Mouse (Mus musculus) left cerebral cortex, adult 2 months (tissue): ENCODE measurements around the gene Tifa. TPM values are rescaled to one million over a fixed set of nuclear protein-coding genes. Genes with fewer than 3 reads are reported as not detected.
A peak's percentile ranks its signal among the peaks of the same experiment; 100 is the strongest.

Source experiments
- DNase-seq, 2 experiments: peaks; one replicate each; pipeline ENCODE4 v3.0.0; 2021 to 2022; ENCODE audit warnings: low spot score in 2 of 2, mixed read lengths in 1 of 2; ENCODE audit errors: extremely low spot score in 1 of 2
- H3K27ac ChIP-seq: fragments of 200-600 bp; 2 replicates; pipeline ENCODE4 v1.8.1; 2022
- H3K4me3 ChIP-seq: fragments of 200-600 bp; 2 replicates; pipeline ENCODE4 v1.8.1; 2022
- CTCF ChIP-seq: fragments of 200-600 bp; IDR thresholded peaks from 2 replicates; pipeline ENCODE4 v1.8.1; 2022; ENCODE audit warnings: antibody characterized with exemption, mild to moderate bottlenecking, moderate library complexity
- intact Hi-C: fragments of 180-260 bp; cut with DNase I; formaldehyde crosslinking; loops from one replicate; pipeline ENCODE4 v1.15.1; 2025
- total RNA-seq, 2 experiments: library from RNA; stranded (reverse); gene quantifications; 2 replicates each; pipeline ENCODE4 v1.2.3; 2021

Gene Tifa
- total RNA-seq, 2 experiments from 2014 or later: 5.8 to 6.4 TPM

DNA sequence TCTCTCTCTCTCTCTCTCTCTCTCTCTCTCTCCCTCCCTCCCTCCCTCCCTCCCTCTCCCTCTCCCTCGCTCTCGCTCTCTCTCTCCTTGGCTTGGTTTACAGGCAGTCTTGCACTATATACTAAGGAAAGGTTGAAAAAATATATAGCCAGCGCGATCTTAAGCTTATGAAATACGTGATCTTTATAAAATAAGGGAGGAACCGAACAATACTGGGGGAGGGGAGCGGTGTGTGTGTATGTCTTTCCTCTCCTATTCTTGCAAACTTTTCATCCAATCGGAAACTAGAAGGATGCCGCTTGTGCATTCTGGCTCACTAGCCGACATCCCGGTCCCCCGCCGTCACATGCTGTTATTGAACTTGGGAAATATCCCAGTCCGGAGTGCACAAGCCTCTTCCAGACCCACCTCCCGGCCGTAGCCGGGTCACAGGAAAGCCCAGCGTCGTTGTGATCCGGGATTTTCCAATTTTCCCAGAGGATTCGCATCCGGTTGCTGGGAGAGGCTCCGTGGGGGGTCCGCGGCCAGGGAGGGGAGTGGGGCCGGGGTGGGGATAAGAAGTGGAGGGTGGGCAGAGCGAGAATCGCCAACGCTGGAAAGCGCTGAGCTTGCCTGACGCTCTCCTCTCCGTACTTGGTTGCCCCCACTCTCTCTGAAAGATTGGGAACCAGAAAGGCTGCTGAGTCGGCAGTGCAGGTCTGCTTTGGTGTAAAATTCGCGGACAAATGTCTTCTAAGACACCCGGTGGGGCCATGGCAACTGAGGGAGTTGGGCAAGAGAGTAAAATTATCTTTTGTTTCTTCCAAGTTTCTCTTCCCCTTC lies 840 bp downstream of the Tifa start:
- no peak for TF ChIP-seq CTCF
- Histone ChIP-seq H3K27ac (peak overlapping the region; percentile 45), H3K4me3 (peak overlapping the region; percentile 70)
- intact Hi-C loops: loop anchor here (2.0 kb wide), 1 partner anchor 46 kb away; the partner anchor contains the start of gene Ap1ar
- DNase-seq: no peak

GRCm38 (mm10) chr3:127791056-127791483 lies 1.5 kb downstream of the Tifa start:
- DNase-seq: no peak
- no peak for TF ChIP-seq CTCF
- H3K27ac ChIP-seq: peak overlapping the region; percentile 37; the same call in 1 of the 2 replicates
- H3K4me3 ChIP-seq: peak overlapping the region; percentile 70
- intact Hi-C loops: loop anchor here (2.0 kb wide), 1 partner anchor 46 kb away; the partner anchor contains the start of gene Ap1ar

DNA sequence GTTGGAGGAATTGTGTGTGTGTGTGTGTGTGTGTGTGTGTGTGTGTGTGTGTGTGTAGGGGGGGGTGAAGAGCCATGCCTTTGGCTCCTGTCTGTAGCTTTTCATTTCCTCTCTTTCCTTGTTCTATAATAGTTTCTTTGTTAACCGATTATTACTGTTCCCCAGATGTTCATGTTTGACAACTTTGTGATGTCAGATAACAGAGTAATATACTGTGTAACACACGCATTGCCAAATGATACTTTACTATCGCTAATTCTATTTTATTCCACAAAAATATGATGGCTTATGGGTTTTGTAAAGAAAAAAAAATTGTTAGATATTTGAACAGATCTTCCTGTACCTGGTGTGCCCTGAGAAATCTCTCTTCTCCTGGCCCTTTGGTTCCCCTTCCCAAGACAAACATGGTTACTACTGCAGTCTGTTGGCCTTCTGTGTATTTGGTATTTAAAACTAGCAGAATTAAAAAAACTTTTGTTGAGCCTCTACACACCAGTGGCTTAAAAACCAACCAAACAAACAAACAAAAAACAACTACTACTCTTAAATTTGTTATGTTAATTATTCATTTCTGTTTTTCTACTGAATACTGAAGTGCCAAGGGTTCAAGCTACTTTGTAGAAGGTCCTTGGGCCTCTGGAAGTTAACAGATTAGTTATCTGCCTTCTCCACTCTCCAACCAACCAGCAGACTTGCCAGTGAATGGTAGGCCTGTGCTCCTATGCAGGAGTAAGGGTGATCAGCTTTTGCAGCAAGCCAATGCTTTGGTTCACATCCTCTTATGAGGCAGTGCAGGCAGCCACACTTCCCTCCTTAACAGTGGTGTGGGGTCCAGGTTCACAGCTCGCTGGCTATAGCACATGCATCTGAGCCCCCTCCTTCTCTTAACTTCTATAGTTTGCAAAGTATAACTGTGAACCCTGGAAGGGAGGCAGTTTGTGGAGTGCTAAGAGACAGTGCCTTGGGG lies 2.3 kb downstream of the Tifa start:
- Histone ChIP-seq H3K4me3 (no peak overlapping the region), H3K27ac (no peak overlapping the region)
- TF ChIP-seq CTCF: no peak
- DNase-seq: no peak
- intact Hi-C loops: loop anchor here (2.0 kb wide), 1 partner anchor 45 kb away; the partner anchor contains the start of gene Ap1ar

DNA sequence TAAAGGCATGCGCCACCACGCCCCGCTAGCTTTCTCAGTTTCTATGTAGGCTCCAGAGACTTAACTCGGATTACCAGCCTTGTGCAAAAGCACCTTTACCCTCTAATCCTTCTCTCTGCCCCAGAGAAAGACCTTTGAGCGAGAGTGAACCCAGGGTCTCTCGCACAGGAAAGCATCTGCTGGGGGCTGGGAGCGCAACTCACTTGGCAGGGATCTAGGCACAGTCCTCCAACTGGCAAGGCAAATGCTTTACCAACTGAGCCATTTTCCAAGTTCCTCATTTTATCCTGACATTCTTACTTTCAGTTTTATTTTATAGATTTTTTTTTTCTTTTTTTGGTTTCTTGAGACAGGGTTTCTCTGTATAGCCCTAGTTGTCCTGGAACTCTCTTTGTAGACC lies 3.4 kb downstream of the Tifa start:
- no peak for TF ChIP-seq CTCF
- no peak overlapping the region for H3K27ac ChIP-seq
- DNase-seq: no peak
- intact Hi-C loops: no loop called here
- H3K4me3 ChIP-seq: no peak overlapping the region

DNA sequence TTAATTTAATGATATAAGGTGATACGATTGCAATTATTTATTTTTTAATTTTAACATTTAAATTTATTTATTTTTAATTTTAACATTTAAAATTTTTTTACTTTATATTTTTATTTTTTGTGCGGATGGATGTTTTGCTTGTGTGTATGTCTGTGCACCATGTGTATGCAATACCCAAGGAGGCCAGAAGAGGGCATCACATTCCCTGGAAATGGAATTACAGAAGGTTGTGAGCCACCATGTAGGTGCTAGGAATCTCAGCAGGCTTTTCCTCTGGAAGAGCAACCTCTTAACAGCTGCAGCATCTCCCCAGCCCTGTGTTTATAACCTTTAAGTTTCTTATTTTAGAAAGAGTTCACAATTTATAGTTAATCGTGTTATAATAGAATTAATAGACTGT lies 6.2 kb downstream of the Tifa start:
- no peak overlapping the region for H3K4me3 ChIP-seq
- H3K27ac ChIP-seq: no peak overlapping the region
- TF ChIP-seq CTCF: peak; percentile 35
- intact Hi-C loops: no loop called here
- DNase-seq: no peak

DNA sequence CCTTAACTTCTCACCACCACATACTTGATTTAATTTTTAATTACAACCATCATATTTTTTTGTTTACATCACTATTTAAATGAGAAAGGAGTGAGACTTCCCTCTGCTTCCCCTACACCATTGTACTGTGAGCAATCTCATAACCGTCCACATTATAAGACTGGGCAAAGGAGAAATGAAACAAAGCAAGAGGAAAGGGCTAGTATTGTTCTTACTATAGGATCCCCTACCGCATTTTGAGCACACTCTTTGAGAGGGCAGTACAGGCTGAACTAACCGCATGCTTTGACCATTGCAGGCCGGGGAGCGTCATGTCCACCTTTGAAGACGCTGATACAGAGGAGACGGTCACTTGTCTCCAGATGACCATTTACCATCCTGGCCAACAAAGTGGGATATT lies 6.7 kb downstream of the Tifa start:
- Histone ChIP-seq H3K27ac (no peak overlapping the region), H3K4me3 (no peak overlapping the region)
- DNase-seq: no peak
- intact Hi-C loops: no loop called here
- TF ChIP-seq CTCF: no peak

DNA sequence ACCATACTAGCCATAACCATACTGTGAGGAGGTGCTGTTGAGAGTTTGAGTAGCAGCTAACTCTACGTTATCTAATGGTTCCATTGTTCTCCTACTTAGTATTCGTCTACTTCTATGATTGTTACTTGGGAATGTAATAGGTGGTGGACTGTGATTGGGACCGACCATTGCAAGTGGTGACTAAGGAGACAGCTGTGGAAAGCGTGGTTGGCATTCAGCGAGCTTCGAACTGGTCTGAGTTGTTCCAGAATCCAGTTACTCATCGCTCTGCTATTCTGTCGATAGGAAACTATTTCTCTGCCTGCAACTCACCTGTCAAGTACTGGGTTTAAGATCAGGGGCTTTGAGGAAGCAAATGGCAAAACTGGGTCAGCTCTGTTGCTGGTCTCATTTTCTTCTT lies 11.6 kb downstream of the Tifa start:
- intact Hi-C loops: no loop called here
- DNase-seq: no peak
- H3K4me3 ChIP-seq: no peak overlapping the region
- no peak overlapping the region for H3K27ac ChIP-seq
- TF ChIP-seq CTCF: no peak

- Histone ChIP-seq H3K4me3 (peak overlapping the region; percentile 24), H3K27ac (peak overlapping the region; percentile 70)
- intact Hi-C loops: no loop called here
- DNase-seq: no peak
- no peak for TF ChIP-seq CTCF
Observed at GRCm38 (mm10) chr3:127802814-127803213, 13.2 kb downstream of the Tifa start.

DNA sequence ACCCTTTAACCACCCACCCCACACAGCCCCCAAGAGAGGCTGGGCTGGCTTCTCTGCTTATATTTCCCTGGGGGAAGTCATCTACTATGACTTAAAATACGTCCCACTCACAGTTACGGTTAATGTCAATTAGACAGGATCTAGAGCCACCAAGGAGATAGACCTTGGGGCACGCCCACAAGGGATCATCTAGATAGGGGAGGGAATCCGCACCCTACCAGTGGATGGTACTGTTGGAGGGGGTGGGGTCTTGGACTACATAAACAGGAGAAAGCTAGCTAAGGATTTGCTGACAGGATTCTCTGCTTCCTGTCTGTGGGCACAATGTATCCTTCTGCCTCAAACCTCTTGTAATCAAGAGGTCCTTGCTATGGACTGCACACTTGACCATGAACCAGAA lies 14.8 kb downstream of the Tifa start:
- DNase-seq: no peak
- intact Hi-C loops: no loop called here
- Histone ChIP-seq H3K27ac (no peak overlapping the region), H3K4me3 (no peak overlapping the region)
- TF ChIP-seq CTCF: no peak

DNA sequence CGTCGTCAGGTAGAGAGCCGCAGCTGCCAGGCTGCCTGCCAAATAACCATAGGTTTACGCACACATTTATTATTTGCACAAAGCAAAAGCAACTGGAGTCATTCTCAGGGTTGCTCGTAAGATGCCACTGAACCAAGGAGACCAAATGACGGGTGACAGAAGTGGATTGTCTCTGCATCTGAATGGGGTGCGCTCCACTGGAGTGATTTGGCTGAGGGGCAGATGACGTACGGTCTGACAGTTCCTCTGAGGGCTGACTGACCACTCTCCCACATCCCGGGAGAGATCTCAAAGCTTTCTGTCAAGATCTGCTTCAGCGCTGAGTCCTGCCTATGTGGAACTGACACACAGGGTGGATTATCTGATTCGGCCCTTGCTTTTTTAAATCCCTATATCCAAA lies 15.5 kb downstream of the Tifa start:
- TF ChIP-seq CTCF: no peak
- intact Hi-C loops: no loop called here
- H3K27ac ChIP-seq: no peak overlapping the region
- H3K4me3 ChIP-seq: no peak overlapping the region
- no peak for DNase-seq

GRCm38 (mm10) chr3:127805991-127806390 lies 16.4 kb downstream of the Tifa start:
- TF ChIP-seq CTCF: no peak
- H3K27ac ChIP-seq: no peak overlapping the region
- intact Hi-C loops: no loop called here
- no peak overlapping the region for H3K4me3 ChIP-seq
- DNase-seq: no peak

DNA sequence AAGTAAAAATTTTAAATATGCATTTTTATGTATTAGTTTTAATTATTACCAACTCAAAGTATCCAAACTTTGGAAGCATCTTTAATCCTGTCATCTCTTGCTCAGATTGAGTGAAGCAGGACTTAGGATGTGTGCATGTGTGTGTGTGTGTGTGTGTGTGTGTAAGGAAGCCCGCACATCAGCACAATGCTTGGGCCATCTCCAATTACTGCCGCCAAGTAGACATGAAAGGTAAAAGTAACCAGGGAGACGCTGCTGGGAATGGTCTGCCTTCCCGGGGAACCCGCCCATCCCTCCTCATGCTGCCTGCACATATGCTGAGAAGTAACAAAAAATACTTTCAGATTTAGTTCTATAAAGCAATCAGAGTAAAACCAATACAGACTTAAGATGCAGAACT lies 18.2 kb downstream of the Tifa start:
- no peak for DNase-seq
- TF ChIP-seq CTCF: no peak
- intact Hi-C loops: no loop called here
- H3K4me3 ChIP-seq: no peak overlapping the region
- no peak overlapping the region for H3K27ac ChIP-seq
